Mouse (Mus musculus) forebrain, embryonic 16.5 days (tissue): ENCODE measurements around the gene Fcer1g. TPM values are rescaled to one million over a fixed set of nuclear protein-coding genes. Genes with fewer than 3 reads are reported as not detected.

Experiments used
- ATAC-seq: fragments of 200-750 bp; cut with Nextera tagmentation; 2 replicates; pipeline ENCODE4 v1.8.0; 2017; ENCODE audit warnings: mild to moderate bottlenecking, moderate library complexity
- H3K27ac ChIP-seq: fragments of 300-500 bp; sonication (generic); 2 replicates; pipeline ENCODE4 v1.5.1; 2014; ENCODE audit warnings: low read length, control low read depth
- H3K27me3 ChIP-seq: fragments of 300-500 bp; sonication (generic); replicated peaks from 2 replicates; pipeline ENCODE4 v1.6.1; 2014; ENCODE audit warnings: low read length; ENCODE audit not compliant: control insufficient read depth, insufficient read depth
- H3K36me3 ChIP-seq: fragments of 300-500 bp; sonication (generic); 2 replicates; pipeline ENCODE4 v1.6.1; 2014; ENCODE audit not compliant: control insufficient read depth, insufficient read depth
- H3K4me1 ChIP-seq: fragments of 300-500 bp; sonication (generic); replicated peaks from 2 replicates; pipeline ENCODE4 v1.6.1; 2014; ENCODE audit warnings: low read length; ENCODE audit not compliant: control insufficient read depth, insufficient read depth
- H3K4me2 ChIP-seq: fragments of 300-500 bp; sonication (generic); 2 replicates; pipeline ENCODE4 v1.6.1; 2014; ENCODE audit warnings: mild to moderate bottlenecking, low read length, control low read depth
- H3K4me3 ChIP-seq: fragments of 300-500 bp; sonication (generic); replicated peaks from 2 replicates; pipeline ENCODE4 v1.5.1; 2014; ENCODE audit warnings: mild to moderate bottlenecking, low read length, control low read depth
- H3K9ac ChIP-seq: fragments of 300-500 bp; sonication (generic); replicated peaks from 2 replicates; pipeline ENCODE4 v1.6.1; 2014; ENCODE audit warnings: low read depth, low read length, control low read depth
- H3K9me3 ChIP-seq: fragments of 300-500 bp; sonication (generic); 2 replicates; pipeline ENCODE4 v1.6.1; 2016; ENCODE audit warnings: low read length; ENCODE audit not compliant: control insufficient read depth
- WGBS: fragments of 180-500 bp; shearing (Covaris S2); extraction: QIAGEN DNeasy Blood & Tissue Kit; methylation state at CpG from one replicate; pipeline ENCODE4 v1.1.7; 2014; 5-methylcytosine and 5-hydroxymethylcytosine counted together
- polyA plus RNA-seq: library from polyadenylated mRNA; unstranded; fragments of >200 nt; fragmentation: Nextera tagmentation; extraction: Ambion mirVana; gene quantifications from 2 replicates; pipeline ENCODE4 v1.2.1, GENCODE M21; 2015

The Fcer1g gene
- polyA plus RNA-seq, 1 experiment from 2014 or later = 15.7 TPM

- Histone ChIP-seq H3K4me3 (peak within 1 kb of the TSS; percentile 61), H3K27me3 (no peaks in the 10 kb centered on the region), H3K9ac (peak within 1 kb of the TSS; percentile 73), H3K27ac (peak within 1 kb of the TSS; percentile 14), H3K36me3 (peaks cover 10% of the 10 kb centered on the region), H3K4me2 (peak within 1 kb of the TSS; percentile 92), H3K9me3 (no peaks in the 10 kb centered on the region), H3K4me1 (peaks cover 22% of the 10 kb centered on the region)
- ATAC-seq = peak; percentile 96
- 3% methylated on average over 36 of the region's 36 CpGs for WGBS
Measured at GRCm38 (mm10) chr1:171269848-171270572, 35.8 kb upstream of the Fcer1g start, which contains the start of gene B4galt3. B4galt3 (plus strand) TSS chr1:171270328.

GRCm38 (mm10) chr1:171268341-171268740 is 34.2 kb upstream of the Fcer1g start:
- no peaks in the 10 kb centered on the region for H3K27me3 ChIP-seq
- peaks cover 7% of the 10 kb centered on the region for H3K36me3 ChIP-seq
- no peaks in the 10 kb centered on the region for H3K9me3 ChIP-seq
- H3K4me1 ChIP-seq = peaks cover 27% of the 10 kb centered on the region
- WGBS = 53% methylated on average over 1 of the region's 1 CpGs
- no peak for ATAC-seq
- H3K27ac ChIP-seq = no peak overlapping the region
- H3K4me2 ChIP-seq = no peak overlapping the region
- H3K4me3 ChIP-seq = no peak overlapping the region
- no peak overlapping the region for H3K9ac ChIP-seq

DNA sequence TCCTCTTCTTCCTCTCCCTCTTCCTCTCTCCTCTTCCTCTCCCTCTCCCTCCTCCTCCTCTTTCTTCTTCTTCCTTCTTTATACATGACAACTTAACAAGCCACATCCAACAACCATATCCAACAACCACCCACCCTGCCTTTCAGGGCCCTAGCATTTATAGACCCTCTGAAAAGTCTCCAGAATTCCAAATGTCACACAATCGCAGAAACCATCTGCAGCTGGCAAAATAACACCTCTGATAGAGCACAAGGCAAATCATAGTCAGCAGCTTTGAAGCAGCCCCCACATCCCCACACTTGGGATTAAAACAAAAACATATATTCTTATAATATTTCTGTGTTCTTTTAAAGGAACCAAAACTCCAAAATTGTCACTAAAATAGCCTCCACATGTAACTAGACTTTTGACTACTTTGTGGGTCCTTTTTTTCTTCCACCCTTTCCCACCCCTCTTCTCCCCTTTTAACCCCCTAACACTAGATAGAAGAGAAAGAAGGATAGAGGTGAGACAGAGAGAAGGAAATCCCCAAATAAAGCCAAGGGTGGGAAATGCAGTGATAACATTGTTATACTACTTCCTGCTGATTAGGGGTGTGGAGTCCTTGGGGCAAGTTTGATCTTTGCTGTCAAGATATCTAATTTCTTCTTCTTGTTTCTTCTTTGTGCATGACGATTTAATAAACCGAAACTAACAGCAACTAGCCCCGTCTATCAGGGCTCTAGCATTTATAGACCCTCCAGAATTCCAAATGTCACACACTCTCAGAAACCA is 32.0 kb upstream of the Fcer1g start:
- 72% methylated on average over 4 of the region's 4 CpGs for WGBS
- Histone ChIP-seq H3K9me3 (no peaks in the 10 kb centered on the region), H3K36me3 (no peaks in the 10 kb centered on the region), H3K27me3 (no peaks in the 10 kb centered on the region), H3K9ac (no peak overlapping the region), H3K4me3 (no peak overlapping the region), H3K27ac (no peak overlapping the region), H3K4me2 (no peak overlapping the region), H3K4me1 (peaks cover 25% of the 10 kb centered on the region)
- no peak for ATAC-seq

DNA sequence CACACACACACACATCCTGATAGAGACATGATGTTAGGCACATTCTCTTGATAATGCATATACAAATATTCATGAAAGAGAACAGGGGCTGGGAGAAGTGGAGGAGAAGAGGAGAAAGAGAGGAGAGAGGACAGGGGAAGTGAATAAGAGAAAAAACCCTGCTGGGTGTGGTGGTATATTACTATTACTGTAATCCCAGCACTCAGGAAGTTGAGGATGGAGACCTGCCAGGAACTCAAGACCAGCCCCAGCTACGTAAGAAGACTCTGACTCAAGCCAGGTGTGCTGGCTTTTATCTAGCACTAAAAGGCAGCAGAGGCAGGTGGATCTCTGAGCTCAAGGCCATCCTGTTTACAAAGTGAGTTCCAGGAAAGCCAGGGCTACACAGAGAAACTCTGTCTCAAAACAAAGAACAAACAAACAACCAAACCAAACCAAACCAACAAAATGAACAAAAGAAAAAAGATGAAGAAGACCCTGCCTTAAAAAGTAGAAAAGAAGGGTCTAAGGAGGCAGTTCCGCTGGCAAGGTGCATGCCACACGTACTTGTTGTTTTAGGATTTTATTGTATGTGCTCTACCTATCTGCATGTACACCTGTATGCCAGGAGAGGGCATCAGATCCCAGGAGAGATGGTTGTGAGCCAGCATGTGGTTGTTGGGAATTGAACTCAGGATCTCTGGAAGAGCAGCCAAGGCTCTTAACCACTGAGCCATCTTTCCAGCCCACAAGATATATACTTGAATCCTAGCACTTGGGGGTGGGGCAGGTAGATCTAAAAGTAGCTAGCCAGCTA is 29.7 kb upstream of the Fcer1g start:
- H3K27me3 ChIP-seq = no peaks in the 10 kb centered on the region
- no peak for ATAC-seq
- peak overlapping the region; percentile 94 for H3K27ac ChIP-seq
- no peaks in the 10 kb centered on the region for H3K36me3 ChIP-seq
- peak overlapping the region; percentile 54 for H3K4me2 ChIP-seq
- no peak overlapping the region; the same call in 1 of the 2 replicates for H3K9ac ChIP-seq
- 74% methylated on average over 3 of the region's 3 CpGs for WGBS
- H3K4me3 ChIP-seq = no peak overlapping the region
- H3K9me3 ChIP-seq = no peaks in the 10 kb centered on the region
- H3K4me1 ChIP-seq = peaks cover 14% of the 10 kb centered on the region

GRCm38 (mm10) chr1:171263185-171263611 is 29.0 kb upstream of the Fcer1g start:
- Histone ChIP-seq H3K9ac (no peak overlapping the region; the same call in 1 of the 2 replicates), H3K27me3 (no peaks in the 10 kb centered on the region), H3K4me2 (peak overlapping the region; percentile 54), H3K27ac (peak overlapping the region; percentile 94), H3K9me3 (no peaks in the 10 kb centered on the region), H3K4me3 (peak overlapping the region; percentile 34; the same call in 1 of the 2 replicates), H3K4me1 (peaks cover 14% of the 10 kb centered on the region), H3K36me3 (no peaks in the 10 kb centered on the region)
- peak; percentile 91 for ATAC-seq
- WGBS = 0% methylated on average over 1 of the region's 2 CpGs

DNA sequence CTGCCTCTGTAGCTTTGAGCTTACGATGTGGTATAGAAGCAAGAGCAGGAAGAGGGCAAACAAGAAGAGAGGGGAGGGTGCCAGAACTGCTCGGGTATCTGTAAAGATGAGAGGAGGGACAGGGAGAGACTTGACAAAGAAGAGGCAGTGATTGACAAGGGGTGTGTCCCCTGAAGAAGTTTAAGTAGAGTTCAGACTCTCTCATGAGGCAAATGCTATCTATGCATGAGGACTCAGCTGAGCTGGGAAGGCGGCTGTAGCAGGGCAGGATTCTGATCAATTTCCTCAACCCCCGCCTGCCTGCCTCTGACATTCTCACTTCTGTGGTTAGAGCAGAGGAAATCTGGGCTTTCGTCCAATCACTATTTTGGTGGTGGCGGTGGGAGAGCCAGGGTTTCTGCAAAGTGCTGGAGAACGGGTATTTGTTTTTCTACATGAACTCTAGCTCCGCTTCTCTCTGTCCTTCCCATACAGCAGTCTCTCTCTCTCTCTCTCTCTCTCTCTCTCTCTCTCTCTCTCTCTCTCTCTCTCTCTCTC is 28.5 kb upstream of the Fcer1g start:
- H3K4me1 ChIP-seq = peaks cover 14% of the 10 kb centered on the region
- peak overlapping the region; percentile 34 for H3K4me3 ChIP-seq
- H3K9me3 ChIP-seq = no peaks in the 10 kb centered on the region
- no peaks in the 10 kb centered on the region for H3K27me3 ChIP-seq
- WGBS = 2% methylated on average over 8 of the region's 8 CpGs
- ATAC-seq = peak; percentile 81
- no peaks in the 10 kb centered on the region for H3K36me3 ChIP-seq
- H3K27ac ChIP-seq = peak overlapping the region; percentile 94
- peak overlapping the region; percentile 48 for H3K9ac ChIP-seq
- H3K4me2 ChIP-seq = peak overlapping the region; percentile 54

DNA sequence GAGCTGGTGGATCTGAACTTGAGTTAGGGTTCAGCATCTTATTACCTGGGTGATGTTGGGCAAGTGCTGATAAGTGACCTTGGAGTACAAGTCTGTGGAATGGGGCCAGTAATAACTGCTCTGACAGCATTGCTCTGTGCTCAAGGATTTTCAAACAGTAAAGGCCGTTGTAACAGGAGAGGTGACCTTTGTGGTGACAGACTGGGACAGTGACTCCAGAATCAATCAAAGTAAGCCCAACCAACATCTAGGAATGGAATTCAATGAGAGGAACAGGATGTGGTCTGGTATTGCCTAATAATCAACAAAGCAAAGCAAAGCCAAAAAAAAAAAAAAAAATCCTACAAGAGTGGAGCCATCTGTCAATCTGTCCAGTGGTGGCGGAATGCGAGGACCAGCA is 26.2 kb upstream of the Fcer1g start:
- Histone ChIP-seq H3K4me3 (no peak overlapping the region), H3K4me2 (no peak overlapping the region), H3K9me3 (no peaks in the 10 kb centered on the region), H3K27ac (no peak overlapping the region), H3K36me3 (no peaks in the 10 kb centered on the region), H3K27me3 (no peaks in the 10 kb centered on the region), H3K4me1 (peaks cover 14% of the 10 kb centered on the region), H3K9ac (no peak overlapping the region)
- 85% methylated on average over 3 of the region's 3 CpGs for WGBS
- no peak for ATAC-seq

- Histone ChIP-seq H3K9me3 (no peaks in the 10 kb centered on the region), H3K27ac (no peak overlapping the region), H3K27me3 (no peaks in the 10 kb centered on the region), H3K4me2 (no peak overlapping the region), H3K4me3 (no peak overlapping the region), H3K9ac (no peak overlapping the region), H3K4me1 (peaks cover 14% of the 10 kb centered on the region), H3K36me3 (no peaks in the 10 kb centered on the region)
- no peak for ATAC-seq
- 87% methylated on average over 17 of the region's 17 CpGs for WGBS
Measured at GRCm38 (mm10) chr1:171258921-171259320, 24.8 kb upstream of the Fcer1g start.
